Mouse (Mus musculus): Measurements from ENCODE around the gene Epha4. TPM values are rescaled to one million over a fixed set of nuclear protein-coding genes. Genes with fewer than 3 reads are reported as not detected.

Gene Epha4
- total and polyA plus RNA-seq, 3 experiments: 25.4 to 45.5 (median 28.4) TPM

- Histone ChIP-seq H3K27me3 (ENCODE audit: control insufficient read depth, insufficient read depth, low read length) (no peaks in the 10 kb centered on the region), H3K79me2 (replicated peaks; ENCODE audit: control insufficient read depth, insufficient read depth, low read length) (no peaks in the 10 kb centered on the region; the same call in 1 of the 2 replicates), H3K27ac (no peak overlapping the region), H3K9ac (ENCODE audit: low read depth, low read length) (no peak overlapping the region), H3K4me3 (no peak overlapping the region), H3K4me1 (ENCODE audit: control insufficient read depth, insufficient read depth, low read length) (no peaks in the 10 kb centered on the region; the same call in 1 of the 2 replicates), H3K36me3 (ENCODE audit: control insufficient read depth, insufficient read depth, low read length) (peaks cover 10% of the 10 kb centered on the region)
- DNase-seq: no peak
- no peak for TF ChIP-seq CTCF (IDR thresholded peaks at IDR 0.05)
- no peak for TF ChIP-seq POLR2A (IDR thresholded peaks at IDR 0.05; ENCODE audit: insufficient read depth, low read depth, low read length)
- no peak for TF ChIP-seq EP300 (IDR thresholded peaks at IDR 0.05; ENCODE audit: insufficient read depth, low read depth, low read length)
- intact Hi-C loops (cut with DNase I): loop anchor here (2.0 to 10.0 kb wide), 7 partner anchors 45 to 1517 kb away; no protein-coding TSS in a partner anchor
- 92% methylated on average over 10 of the region's 10 CpGs for WGBS
These were observed 3.4 kb downstream of the Epha4 start for GRCm38 (mm10) chr1:77511372-77512058.

- no peak for TF ChIP-seq EP300 (IDR thresholded peaks at IDR 0.05; ENCODE audit: insufficient read depth, low read depth, low read length)
- no peak for TF ChIP-seq POLR2A (IDR thresholded peaks at IDR 0.05; ENCODE audit: insufficient read depth, low read depth, low read length)
- TF ChIP-seq CTCF (IDR thresholded peaks at IDR 0.05): no peak
- 73% methylated on average over 5 of the region's 5 CpGs for WGBS
- H3K9ac ChIP-seq (ENCODE audit: low read depth, low read length): no peak overlapping the region
- H3K27me3 ChIP-seq (ENCODE audit: control insufficient read depth, insufficient read depth, low read length): no peaks in the 10 kb centered on the region
- intact Hi-C loops (cut with DNase I): loop anchor here (2.0 to 10.0 kb wide), 7 partner anchors 44 to 1516 kb away; no protein-coding TSS in a partner anchor
- DNase-seq: no peak
- no peak overlapping the region for H3K27ac ChIP-seq
- peaks cover 4% of the 10 kb centered on the region for H3K4me1 ChIP-seq (ENCODE audit: control insufficient read depth, insufficient read depth, low read length)
- no peak overlapping the region for H3K4me3 ChIP-seq
- peaks cover 19% of the 10 kb centered on the region for H3K36me3 ChIP-seq (ENCODE audit: control insufficient read depth, insufficient read depth, low read length)
- no peaks in the 10 kb centered on the region; the same call in 1 of the 2 replicates for H3K79me2 ChIP-seq (replicated peaks; ENCODE audit: control insufficient read depth, insufficient read depth, low read length)
These were observed 4.3 kb downstream of the Epha4 start for GRCm38 (mm10) chr1:77510623-77511022.

DNA sequence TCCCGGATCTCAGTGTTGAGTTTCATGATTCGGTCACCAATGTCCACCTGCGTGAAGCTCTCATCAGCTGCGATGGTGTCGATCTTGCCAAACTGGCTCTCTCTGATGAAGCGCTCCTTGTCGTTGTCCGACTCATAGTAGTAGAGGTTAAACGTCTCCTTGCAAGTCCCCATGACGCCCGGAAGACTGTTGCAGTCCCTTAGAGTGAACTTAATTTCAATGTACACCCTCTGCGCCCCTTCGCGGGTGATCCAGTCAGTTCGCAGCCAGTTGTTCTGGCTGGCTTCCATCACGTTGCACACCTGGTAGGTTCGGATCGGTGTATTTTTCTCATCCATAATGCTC is 8.1 kb downstream of the Epha4 start:
- H3K27ac ChIP-seq: no peak overlapping the region
- H3K36me3 ChIP-seq (ENCODE audit: control insufficient read depth, insufficient read depth, low read length): peaks cover 40% of the 10 kb centered on the region
- peaks cover 11% of the 10 kb centered on the region for H3K4me1 ChIP-seq (ENCODE audit: control insufficient read depth, insufficient read depth, low read length)
- H3K27me3 ChIP-seq (ENCODE audit: control insufficient read depth, insufficient read depth, low read length): no peaks in the 10 kb centered on the region
- intact Hi-C loops (cut with DNase I): no loop called here
- H3K4me3 ChIP-seq: no peak overlapping the region
- no peak overlapping the region for H3K9ac ChIP-seq (ENCODE audit: low read depth, low read length)
- H3K79me2 ChIP-seq (replicated peaks; ENCODE audit: control insufficient read depth, insufficient read depth, low read length): peaks cover 2% of the 10 kb centered on the region
- no peak for DNase-seq
- TF ChIP-seq CTCF (IDR thresholded peaks at IDR 0.05) (no peak), POLR2A (IDR thresholded peaks at IDR 0.05; ENCODE audit: insufficient read depth, low read depth, low read length) (no peak), EP300 (IDR thresholded peaks at IDR 0.05; ENCODE audit: insufficient read depth, low read depth, low read length) (no peak)
- WGBS: 90% methylated on average over 18 of the region's 18 CpGs

DNA sequence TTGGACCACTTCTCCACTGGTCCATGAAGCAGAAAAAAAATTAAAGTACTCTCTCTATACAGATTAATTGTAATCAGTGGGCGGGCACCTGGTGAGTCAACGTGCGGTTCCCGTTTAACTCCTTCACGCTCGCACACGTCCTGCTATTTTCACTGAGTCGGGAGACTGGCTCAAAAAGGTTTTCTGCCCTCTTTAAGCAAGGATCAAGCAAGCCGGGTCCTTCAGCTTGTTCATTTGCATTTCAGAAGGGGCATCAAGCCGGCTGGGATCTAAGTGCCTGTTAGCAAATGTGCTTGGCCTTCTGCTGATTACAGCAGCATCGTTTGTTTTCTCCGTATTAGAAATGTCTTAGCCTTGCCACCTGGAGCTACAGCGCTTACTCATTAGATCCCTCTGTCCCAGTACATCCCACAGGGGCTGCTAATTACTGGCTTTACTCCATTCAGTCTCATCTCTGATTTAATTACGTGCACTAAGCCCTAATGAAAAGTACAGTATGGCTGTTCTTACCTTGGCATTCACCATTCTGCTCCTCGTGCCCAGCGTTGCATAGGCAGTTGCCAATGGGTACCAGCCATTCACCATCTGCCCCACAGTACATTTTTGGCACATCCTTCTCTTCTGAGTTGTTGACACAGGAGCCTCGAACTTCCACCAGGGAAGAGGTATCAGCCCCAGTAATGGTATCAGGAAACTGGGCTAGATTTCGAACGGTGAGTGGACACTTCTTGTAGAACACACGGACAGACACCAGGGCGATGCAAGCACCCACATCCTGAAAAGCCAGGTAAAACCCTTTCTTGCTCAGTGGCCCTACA is 8.6 kb downstream of the Epha4 start:
- peaks cover 2% of the 10 kb centered on the region for H3K79me2 ChIP-seq (replicated peaks; ENCODE audit: control insufficient read depth, insufficient read depth, low read length)
- no peak overlapping the region for H3K9ac ChIP-seq (ENCODE audit: low read depth, low read length)
- WGBS: 84% methylated on average over 21 of the region's 21 CpGs
- H3K27me3 ChIP-seq (ENCODE audit: control insufficient read depth, insufficient read depth, low read length): no peaks in the 10 kb centered on the region
- TF ChIP-seq EP300 (IDR thresholded peaks at IDR 0.05; ENCODE audit: insufficient read depth, low read depth, low read length) (no peak), POLR2A (IDR thresholded peaks at IDR 0.05; ENCODE audit: insufficient read depth, low read depth, low read length) (no peak), CTCF (IDR thresholded peaks at IDR 0.05) (no peak)
- intact Hi-C loops (cut with DNase I): no loop called here
- H3K4me3 ChIP-seq: no peak overlapping the region
- peaks cover 40% of the 10 kb centered on the region for H3K36me3 ChIP-seq (ENCODE audit: control insufficient read depth, insufficient read depth, low read length)
- DNase-seq: no peak
- no peak overlapping the region for H3K27ac ChIP-seq
- peaks cover 11% of the 10 kb centered on the region for H3K4me1 ChIP-seq (ENCODE audit: control insufficient read depth, insufficient read depth, low read length)

GRCm38 (mm10) chr1:77505263-77505662 is 9.6 kb downstream of the Epha4 start:
- Histone ChIP-seq H3K27ac (no peak overlapping the region), H3K9ac (ENCODE audit: low read depth, low read length) (no peak overlapping the region), H3K4me1 (ENCODE audit: control insufficient read depth, insufficient read depth, low read length) (peaks cover 11% of the 10 kb centered on the region), H3K4me3 (no peak overlapping the region), H3K79me2 (replicated peaks; ENCODE audit: control insufficient read depth, insufficient read depth, low read length) (peaks cover 2% of the 10 kb centered on the region), H3K36me3 (ENCODE audit: control insufficient read depth, insufficient read depth, low read length) (peaks cover 35% of the 10 kb centered on the region), H3K27me3 (ENCODE audit: control insufficient read depth, insufficient read depth, low read length) (no peaks in the 10 kb centered on the region)
- intact Hi-C loops (cut with DNase I): no loop called here
- 69% methylated on average over 8 of the region's 8 CpGs for WGBS
- no peak for DNase-seq
- TF ChIP-seq POLR2A (IDR thresholded peaks at IDR 0.05; ENCODE audit: insufficient read depth, low read depth, low read length) (no peak), CTCF (IDR thresholded peaks at IDR 0.05) (no peak)

- Histone ChIP-seq H3K4me3 (no peak overlapping the region), H3K79me2 (replicated peaks; ENCODE audit: control insufficient read depth, insufficient read depth, low read length) (peaks cover 4% of the 10 kb centered on the region), H3K36me3 (ENCODE audit: control insufficient read depth, insufficient read depth, low read length) (peaks cover 35% of the 10 kb centered on the region), H3K4me1 (ENCODE audit: control insufficient read depth, insufficient read depth, low read length) (peaks cover 11% of the 10 kb centered on the region), H3K27ac (no peak overlapping the region), H3K27me3 (ENCODE audit: control insufficient read depth, insufficient read depth, low read length) (no peaks in the 10 kb centered on the region), H3K9ac (ENCODE audit: low read depth, low read length) (no peak overlapping the region)
- no peak for TF ChIP-seq POLR2A (IDR thresholded peaks at IDR 0.05; ENCODE audit: insufficient read depth, low read depth, low read length)
- no peak for TF ChIP-seq EP300 (IDR thresholded peaks at IDR 0.05; ENCODE audit: insufficient read depth, low read depth, low read length)
- TF ChIP-seq CTCF (IDR thresholded peaks at IDR 0.05): no peak
- intact Hi-C loops (cut with DNase I): no loop called here
- DNase-seq: no peak
- WGBS: 63% methylated on average over 2 of the region's 2 CpGs
These were observed 10.1 kb downstream of the Epha4 start for GRCm38 (mm10) chr1:77504813-77505212.

Measured in heart, adult 2 months (tissue).